Mouse (Mus musculus) kidney, postnatal 4 days (tissue): ENCODE measurements around the gene Cst3.

Experiments
- DNase-seq, 2 experiments: peaks; one replicate each; pipeline ENCODE4 v3.0.0; 2021; ENCODE audit warnings: mixed read lengths in 2 of 2

Gene Cst3

DNA sequence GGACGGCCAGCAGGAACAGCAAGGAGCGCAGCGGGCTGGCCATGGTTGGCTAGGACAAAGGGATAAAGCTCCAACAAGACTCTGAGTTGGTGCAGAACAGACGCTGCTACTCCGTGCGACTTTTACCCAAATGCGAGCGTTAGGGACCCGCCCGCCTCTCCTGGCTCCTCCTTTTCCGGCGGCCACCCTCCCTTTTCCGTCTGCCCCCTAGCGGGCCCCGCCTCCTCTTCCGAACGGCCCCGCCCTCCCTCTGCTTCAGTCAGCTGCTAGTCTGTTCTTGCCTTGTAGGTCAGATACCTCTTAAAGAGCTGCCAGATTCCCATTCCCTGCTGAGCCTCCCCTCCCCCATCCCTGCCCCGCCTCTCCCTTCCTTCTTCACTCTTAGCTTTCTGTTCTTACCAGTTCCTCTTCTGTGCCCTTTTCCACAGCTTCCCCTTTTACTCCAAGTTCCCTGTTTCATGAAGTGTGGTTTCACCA, at the start of gene Cst3:
TSS of gene Cst3 (minus strand) at position 358 of the 477 bp plus-strand sequence.
- DNase-seq: peak; percentile 95 to 96

DNA sequence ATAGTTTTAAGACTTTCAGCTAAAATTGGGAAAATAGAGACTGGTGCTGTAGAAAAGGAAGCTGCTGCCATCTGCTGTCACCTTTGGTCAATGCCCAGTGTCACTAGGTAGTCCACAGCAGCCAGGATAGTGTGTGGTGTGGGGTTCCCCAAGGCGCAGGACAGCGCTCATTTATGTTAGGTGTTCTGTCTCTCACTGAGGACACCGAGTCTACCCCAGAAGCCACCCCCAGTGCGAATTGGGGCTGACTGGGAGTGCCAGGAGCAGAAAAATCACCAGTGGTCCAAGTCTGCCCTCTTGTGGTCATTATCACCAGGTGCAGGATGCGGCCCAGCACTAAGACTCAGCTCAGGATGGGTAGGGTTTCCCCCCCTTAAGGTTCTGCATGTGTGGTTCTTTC, 26.8 kb upstream of the Cst3 start:
- DNase-seq: peak; percentile 69 to 72

- no peak for DNase-seq
Measured at GRCm38 (mm10) chr2:148900305-148900704, 24.8 kb upstream of the Cst3 start.

- DNase-seq: no peak
Measured at GRCm38 (mm10) chr2:148896219-148896618, 20.7 kb upstream of the Cst3 start.

DNA sequence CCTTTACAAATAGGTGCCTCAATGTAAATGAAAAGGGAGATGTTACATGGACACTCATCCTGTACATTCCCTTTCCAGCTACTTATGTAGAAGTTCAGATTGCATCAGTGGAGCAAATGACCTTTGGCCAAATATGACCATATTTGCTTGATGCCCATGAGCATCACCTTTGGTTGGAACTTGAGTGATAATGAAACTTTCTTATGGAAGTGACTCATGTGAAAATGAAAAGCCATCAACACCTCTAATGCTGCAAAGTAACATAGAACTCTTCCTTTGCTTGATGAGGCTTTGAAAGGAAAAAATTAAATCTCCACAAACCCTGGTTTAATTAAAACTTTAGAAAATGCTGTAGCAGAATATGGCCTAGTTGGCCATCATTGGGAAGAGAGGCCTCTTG, 17.6 kb upstream of the Cst3 start:
- DNase-seq: no peak

GRCm38 (mm10) chr2:148890021-148890851, 14.7 kb upstream of the Cst3 start:
- DNase-seq: no peak

GRCm38 (mm10) chr2:148889331-148890010, 14.0 kb upstream of the Cst3 start:
- no peak for DNase-seq

DNA sequence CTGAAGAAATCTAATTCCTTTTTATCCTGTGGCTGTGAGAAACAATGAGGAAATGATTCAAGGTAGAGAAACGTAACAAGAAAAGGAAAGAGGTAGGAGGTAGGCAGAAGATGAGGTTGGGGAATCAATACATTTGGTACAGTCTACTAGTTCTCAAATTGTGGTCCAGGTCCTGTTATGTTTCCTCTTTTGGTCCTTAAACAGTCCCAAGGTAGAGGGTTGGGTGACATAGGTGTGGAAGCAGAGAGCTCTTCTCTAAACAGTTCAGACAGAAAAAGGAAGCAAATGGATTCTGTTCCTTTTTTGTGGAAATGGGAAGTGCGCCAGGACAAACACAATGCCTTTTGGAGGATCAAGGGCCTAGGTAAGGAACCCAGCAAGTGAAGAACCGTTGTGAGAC, 13.4 kb upstream of the Cst3 start:
- DNase-seq: no peak

GRCm38 (mm10) chr2:148884738-148885137, 9.2 kb upstream of the Cst3 start:
- no peak for DNase-seq

DNA sequence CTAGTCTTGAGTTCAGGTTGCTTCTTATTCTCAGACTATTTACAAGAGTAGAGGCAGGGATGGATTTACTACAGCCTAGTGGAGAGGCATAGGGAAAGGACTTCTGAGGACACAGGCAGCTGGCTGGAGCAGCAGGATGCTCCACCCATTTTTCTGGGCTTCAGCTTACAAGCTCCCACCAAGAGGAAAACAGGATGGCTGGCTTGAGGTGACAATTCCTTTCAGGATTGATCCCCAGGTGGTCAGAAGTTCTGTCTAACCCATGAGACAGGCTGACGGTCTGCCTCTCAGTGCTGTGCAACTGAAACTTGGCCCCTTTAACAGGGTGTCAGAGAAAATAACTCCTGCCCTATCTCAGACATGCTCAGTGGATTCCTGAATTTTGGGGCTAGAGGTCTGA, 3.7 kb upstream of the Cst3 start:
- DNase-seq: peak in 1 of 2 experiments; percentile 13

GRCm38 (mm10) chr2:148878641-148879130, 3.2 kb upstream of the Cst3 start:
- DNase-seq: no peak

DNA sequence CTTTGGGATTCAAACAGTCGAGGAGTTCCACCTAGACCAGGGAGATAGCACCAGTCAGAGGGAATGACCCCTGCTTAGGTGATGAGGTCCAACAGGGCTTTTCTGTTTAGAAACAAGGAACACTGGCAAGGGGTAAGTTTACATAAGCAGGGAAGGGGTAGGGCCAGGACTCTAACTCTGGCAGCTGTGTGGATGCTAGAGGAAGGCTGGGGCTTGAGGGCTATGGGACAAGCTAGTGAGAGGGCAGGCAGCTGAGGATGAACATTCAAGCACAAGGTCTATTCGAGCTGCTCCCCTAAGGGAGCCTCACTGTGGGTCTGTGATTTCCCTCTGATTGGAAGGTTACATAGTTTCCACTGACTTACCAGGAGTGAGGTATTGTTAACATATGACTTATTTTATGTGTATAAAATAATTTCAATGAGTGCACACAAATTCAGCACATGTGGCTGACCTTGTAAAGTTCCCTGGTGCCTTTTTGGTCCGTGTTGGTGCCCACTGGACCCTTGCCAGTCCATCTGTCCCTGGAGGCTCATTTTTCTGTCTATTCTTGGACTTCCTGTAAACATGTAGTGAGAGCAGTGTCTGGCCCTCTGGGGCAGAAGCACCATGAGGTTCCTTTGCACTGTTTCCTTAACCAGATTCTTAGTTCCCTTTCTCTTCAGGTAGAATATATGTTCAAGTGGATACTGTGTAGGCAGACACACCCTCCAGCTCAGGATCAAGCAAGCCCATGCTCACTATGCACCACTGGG, 1.7 kb upstream of the Cst3 start:
- peak; percentile 37 to 38 for DNase-seq

DNA sequence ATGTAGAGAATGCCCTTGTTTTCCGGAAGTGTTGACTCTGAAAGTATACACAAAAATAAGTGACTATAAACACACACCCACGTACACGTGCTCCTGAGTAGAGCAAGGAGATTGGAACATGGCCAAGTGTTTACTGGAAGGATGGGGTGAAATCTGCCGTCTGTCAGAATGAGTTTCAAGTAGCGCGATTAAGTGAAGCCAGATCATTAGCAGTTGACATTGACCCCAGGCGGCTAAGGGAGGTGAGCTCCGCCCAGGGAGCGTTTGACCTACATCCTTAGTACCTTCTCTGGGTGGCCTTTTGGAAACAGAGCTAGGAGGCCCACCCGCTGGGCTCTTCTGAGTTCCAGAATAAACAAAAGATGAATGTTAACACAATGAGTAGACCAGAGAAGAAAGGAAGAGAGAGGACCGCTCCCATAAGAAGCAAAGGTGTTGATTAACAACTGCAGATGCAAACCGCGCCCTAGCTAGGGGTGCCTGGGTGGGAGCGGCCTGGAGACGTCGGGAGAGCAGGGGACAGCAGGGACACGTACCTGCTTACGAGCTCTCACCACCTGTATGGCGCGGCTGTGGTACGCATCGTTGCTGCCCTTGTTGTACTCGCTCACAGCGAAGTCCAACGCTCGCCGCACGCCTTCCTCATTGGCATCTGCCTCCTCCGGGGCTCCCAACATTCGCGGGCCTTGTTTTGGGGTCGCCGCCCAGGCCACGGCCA, 716 bp downstream of the Cst3 start:
- DNase-seq: peak in 1 of 2 experiments; percentile 41

- DNase-seq: no peak
Measured at GRCm38 (mm10) chr2:148874224-148874616, 1.3 kb downstream of the Cst3 start.

- peak in 1 of 2 experiments; percentile 18 for DNase-seq
Measured at GRCm38 (mm10) chr2:148872860-148873259, 2.6 kb downstream of the Cst3 start.

GRCm38 (mm10) chr2:148870526-148870925, 5.0 kb downstream of the Cst3 start:
- no peak for DNase-seq

GRCm38 (mm10) chr2:148868959-148869358, 6.5 kb downstream of the Cst3 start:
- DNase-seq: no peak

DNA sequence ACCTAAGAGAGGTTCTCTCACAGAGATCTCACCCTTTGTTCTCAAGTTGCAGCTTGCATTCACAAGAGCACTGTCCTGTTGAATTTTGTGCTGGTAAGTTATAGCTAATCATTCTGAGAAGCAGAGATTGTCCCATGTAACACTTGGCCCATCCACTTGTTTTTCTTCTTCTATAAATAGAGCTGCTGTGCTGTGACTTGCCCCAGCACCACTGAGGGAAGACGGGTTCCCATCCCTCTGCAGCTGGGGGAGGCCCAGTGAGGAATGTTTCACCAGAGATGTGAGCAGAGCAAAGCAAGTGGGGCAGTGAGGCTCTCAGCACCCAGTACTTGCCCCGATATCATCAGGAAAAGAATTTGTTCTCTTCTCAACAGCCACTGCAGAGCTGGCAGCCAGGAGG, 10.5 kb downstream of the Cst3 start, which contains the start of gene 9230104L09Rik:
TSS of gene 9230104L09Rik (minus strand) at position 73 of the 400 bp plus-strand sequence.
- DNase-seq: no peak

DNA sequence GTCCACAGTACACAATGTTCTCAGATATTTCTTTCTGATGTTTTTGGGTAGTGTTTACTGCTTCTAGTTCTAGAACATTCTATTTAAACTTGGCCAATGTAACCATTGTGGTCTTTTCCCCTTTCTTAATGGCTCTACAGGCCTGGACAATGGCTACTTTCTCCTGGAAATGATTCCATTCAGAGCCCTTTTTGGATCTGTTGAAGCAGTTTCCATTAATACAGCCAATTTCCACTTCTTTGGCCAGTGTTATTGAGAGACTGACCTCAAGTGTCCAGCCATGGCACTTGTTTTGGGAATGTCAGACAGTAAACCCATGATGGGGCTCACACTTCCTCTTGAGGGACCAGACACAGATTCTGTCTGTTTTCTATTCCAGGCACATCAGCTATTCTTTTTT, 13.8 kb downstream of the Cst3 start:
- no peak for DNase-seq

GRCm38 (mm10) chr2:148860993-148861392, 14.5 kb downstream of the Cst3 start:
- no peak for DNase-seq

GRCm38 (mm10) chr2:148857506-148857905, 18.0 kb downstream of the Cst3 start:
- no peak for DNase-seq
